Mouse (Mus musculus) embryonic facial prominence, embryonic 12.5 days (tissue): ENCODE data around the gene Tpmt. TPM values are rescaled to one million over a fixed set of nuclear protein-coding genes. Genes with fewer than 3 reads are reported as not detected.

Experiments used
- ATAC-seq: fragments of 200-750 bp; cut with Nextera tagmentation; 2 replicates; pipeline ENCODE4 v1.8.0; 2017; ENCODE audit not compliant: insufficient number of reproducible peaks, insufficient read depth, low FRiP score, low TSS enrichment
- H3K27ac ChIP-seq: fragments of 300-500 bp; sonication (generic); 2 replicates; pipeline ENCODE4 v1.5.1; 2016; ENCODE audit warnings: mild to moderate bottlenecking
- H3K27me3 ChIP-seq: fragments of 300-500 bp; sonication (generic); 2 replicates; pipeline ENCODE4 v1.6.1; 2016; ENCODE audit warnings: mild to moderate bottlenecking, moderate library complexity
- H3K36me3 ChIP-seq: fragments of 300-500 bp; sonication (generic); 2 replicates; pipeline ENCODE4 v1.6.1; 2016; ENCODE audit warnings: mild to moderate bottlenecking
- H3K4me1 ChIP-seq: fragments of 300-500 bp; sonication (generic); 2 replicates; pipeline ENCODE4 v1.6.1; 2016
- H3K4me2 ChIP-seq: fragments of 300-500 bp; sonication (generic); replicated peaks from 2 replicates; pipeline ENCODE4 v1.6.1; 2016; ENCODE audit warnings: mild to moderate bottlenecking, moderate library complexity
- H3K4me3 ChIP-seq: fragments of 300-500 bp; sonication (generic); 2 replicates; pipeline ENCODE4 v1.5.1; 2016; ENCODE audit warnings: mild to moderate bottlenecking
- H3K9ac ChIP-seq: fragments of 300-500 bp; sonication (generic); 2 replicates; pipeline ENCODE4 v1.6.1; 2016; ENCODE audit warnings: mild to moderate bottlenecking, moderate library complexity
- H3K9me3 ChIP-seq: fragments of 300-500 bp; sonication (generic); 2 replicates; pipeline ENCODE4 v1.6.1; 2016; ENCODE audit warnings: mild to moderate bottlenecking, moderate library complexity
- WGBS: fragments of 180-500 bp; shearing (Covaris S2); methylation state at CpG from one replicate; pipeline ENCODE4 v1.1.7; 2016; 5-methylcytosine and 5-hydroxymethylcytosine counted together
- polyA plus RNA-seq: library from polyadenylated mRNA; unstranded; fragments of >200 nt; fragmentation: Nextera tagmentation; extraction: Ambion mirVana; gene quantifications from 2 replicates; pipeline ENCODE4 v1.2.1, GENCODE M21; 2016

Gene Tpmt
- polyA plus RNA-seq, 1 experiment from 2014 or later: 25.5 TPM

DNA sequence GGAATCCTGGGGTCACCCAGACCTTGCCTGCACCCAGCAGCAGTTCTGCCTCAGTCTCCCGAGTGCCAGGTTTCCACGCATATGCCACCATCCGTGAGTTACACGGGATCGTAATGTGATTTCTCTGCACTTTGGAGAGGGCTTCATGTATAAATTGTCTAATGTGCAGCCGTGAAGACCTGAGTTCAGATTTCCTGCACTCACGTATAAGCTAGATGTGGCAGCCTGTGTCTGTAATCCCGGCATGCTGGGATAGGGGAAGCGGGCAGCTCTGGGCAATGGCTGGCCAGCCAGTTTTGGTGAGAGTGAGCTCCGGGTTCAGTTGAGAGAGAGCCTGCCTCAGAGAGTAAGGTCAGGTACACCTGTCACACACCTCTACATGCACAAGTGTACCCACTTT lies 22.0 kb upstream of the Tpmt start:
- Histone ChIP-seq H3K36me3 (peaks cover 16% of the 10 kb centered on the region), H3K4me3 (no peak overlapping the region), H3K4me2 (no peak overlapping the region), H3K27me3 (no peaks in the 10 kb centered on the region), H3K9me3 (no peaks in the 10 kb centered on the region), H3K27ac (no peak overlapping the region), H3K9ac (no peak overlapping the region), H3K4me1 (no peaks in the 10 kb centered on the region)
- ATAC-seq: no peak
- WGBS: 93% methylated on average over 10 of the region's 10 CpGs

DNA sequence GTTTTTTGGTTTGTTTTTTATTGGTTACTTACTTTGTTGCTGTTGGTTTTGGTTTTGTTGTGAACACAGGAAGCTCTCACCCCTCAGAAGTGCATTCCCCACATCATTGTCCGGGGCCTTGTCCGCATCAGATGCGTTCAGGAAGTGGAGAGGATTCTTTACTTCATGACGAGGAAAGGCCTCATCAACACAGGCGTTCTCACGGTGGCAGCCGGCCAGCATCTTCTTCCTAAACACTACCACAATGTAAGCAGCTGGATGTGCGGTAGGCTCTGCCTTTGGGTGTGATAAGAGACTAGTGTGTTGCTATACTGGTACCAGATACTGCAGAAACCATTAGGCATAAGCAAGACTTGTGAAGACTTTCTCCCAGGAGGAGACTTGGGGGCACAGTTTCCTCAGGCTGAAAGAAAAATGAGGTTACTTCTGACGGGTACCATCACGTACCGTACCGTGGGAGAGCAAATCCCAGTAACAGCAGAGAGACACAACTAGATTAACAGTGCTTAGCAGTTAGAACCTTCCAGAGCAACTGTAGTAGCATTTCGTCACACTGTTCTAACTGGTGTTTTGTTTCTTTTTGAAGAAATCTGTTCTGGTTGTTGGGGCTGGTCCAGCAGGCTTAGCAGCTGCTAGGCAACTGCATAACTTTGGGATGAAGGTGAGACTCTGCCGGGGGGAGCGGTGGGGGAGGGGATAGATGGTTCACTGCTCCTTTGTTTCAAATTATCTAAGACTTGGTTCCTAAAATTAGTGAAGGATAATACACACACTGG lies 19.6 kb upstream of the Tpmt start:
- no peaks in the 10 kb centered on the region for H3K4me1 ChIP-seq
- no peak overlapping the region for H3K4me2 ChIP-seq
- no peak overlapping the region for H3K27ac ChIP-seq
- no peak for ATAC-seq
- H3K4me3 ChIP-seq: no peak overlapping the region
- no peak overlapping the region for H3K9ac ChIP-seq
- WGBS: 83% methylated on average over 15 of the region's 15 CpGs
- peaks cover 26% of the 10 kb centered on the region for H3K36me3 ChIP-seq
- H3K27me3 ChIP-seq: no peaks in the 10 kb centered on the region
- no peaks in the 10 kb centered on the region for H3K9me3 ChIP-seq

DNA sequence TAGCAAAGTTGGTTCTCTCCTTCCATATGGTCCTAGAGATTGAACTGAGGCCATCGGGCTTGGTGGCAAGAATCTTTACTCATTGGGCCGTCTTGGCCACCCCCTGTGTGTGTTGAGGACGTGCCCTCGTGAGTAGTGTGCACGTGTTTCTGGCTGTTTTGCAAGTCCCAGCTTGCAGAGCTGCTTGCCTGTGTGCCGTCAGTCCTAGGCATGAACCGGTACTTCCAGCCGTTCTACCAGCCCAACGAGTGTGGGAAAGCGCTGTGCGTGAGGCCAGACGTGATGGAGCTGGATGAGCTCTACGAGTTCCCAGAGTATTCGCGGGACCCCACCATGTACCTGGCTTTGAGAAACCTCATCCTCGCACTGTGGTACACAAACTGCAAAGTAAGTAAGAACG lies 18.2 kb upstream of the Tpmt start:
- no peak overlapping the region for H3K9ac ChIP-seq
- ATAC-seq: no peak
- H3K9me3 ChIP-seq: no peaks in the 10 kb centered on the region
- no peak overlapping the region for H3K4me2 ChIP-seq
- H3K36me3 ChIP-seq: peaks cover 30% of the 10 kb centered on the region
- H3K27me3 ChIP-seq: no peaks in the 10 kb centered on the region
- H3K4me1 ChIP-seq: no peaks in the 10 kb centered on the region
- no peak overlapping the region for H3K4me3 ChIP-seq
- H3K27ac ChIP-seq: no peak overlapping the region
- WGBS: 91% methylated on average over 17 of the region's 17 CpGs

DNA sequence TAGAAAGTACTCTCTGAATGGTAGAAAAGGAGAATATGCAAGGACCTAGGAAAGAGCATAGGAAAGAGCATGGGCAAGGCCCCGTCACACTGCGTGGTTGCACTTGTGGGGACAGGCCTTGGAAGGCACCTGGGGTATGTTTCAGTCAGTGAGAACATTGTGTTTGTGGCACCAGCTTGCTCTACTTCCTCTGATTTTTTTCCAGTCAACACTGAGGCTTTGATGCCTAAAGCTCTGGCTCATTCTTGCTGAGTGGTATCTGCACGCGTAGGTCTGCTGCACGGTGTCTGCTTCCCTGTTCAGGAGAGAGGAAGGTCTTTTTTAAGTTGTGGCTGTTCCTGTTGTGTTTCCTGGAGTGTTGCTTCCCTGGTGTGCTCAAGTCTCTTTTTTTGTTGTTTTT lies 12.2 kb upstream of the Tpmt start:
- Histone ChIP-seq H3K4me3 (no peak overlapping the region), H3K27me3 (no peaks in the 10 kb centered on the region), H3K4me2 (no peak overlapping the region), H3K36me3 (peaks cover 31% of the 10 kb centered on the region), H3K9ac (no peak overlapping the region), H3K9me3 (no peaks in the 10 kb centered on the region), H3K4me1 (no peaks in the 10 kb centered on the region), H3K27ac (no peak overlapping the region)
- ATAC-seq: no peak
- 95% methylated on average over 5 of the region's 5 CpGs for WGBS

DNA sequence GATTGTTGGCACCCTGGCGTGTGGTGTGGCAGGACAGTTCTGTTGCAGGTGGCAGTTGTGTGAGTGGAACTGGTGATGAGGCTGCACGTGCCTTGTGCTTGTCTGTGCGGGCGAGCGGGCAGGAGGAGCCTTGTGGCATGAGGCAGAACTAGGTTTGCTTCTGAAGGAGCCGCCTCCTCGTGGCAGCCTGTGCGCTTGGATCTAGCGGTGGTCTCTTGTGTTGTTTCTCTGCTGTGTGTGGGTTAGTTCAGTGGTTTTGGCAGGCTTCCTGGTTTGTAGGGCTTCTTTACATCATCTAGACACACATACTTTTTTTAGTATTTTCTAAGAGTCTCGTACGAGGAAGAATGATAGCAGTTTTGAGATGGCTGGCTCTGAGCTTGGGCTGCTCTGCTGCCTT lies 11.6 kb upstream of the Tpmt start:
- WGBS: 94% methylated on average over 11 of the region's 11 CpGs
- Histone ChIP-seq H3K9me3 (no peaks in the 10 kb centered on the region), H3K4me2 (no peak overlapping the region), H3K27ac (no peak overlapping the region), H3K4me1 (no peaks in the 10 kb centered on the region), H3K9ac (no peak overlapping the region), H3K27me3 (no peaks in the 10 kb centered on the region), H3K36me3 (peaks cover 27% of the 10 kb centered on the region), H3K4me3 (no peak overlapping the region)
- no peak for ATAC-seq

DNA sequence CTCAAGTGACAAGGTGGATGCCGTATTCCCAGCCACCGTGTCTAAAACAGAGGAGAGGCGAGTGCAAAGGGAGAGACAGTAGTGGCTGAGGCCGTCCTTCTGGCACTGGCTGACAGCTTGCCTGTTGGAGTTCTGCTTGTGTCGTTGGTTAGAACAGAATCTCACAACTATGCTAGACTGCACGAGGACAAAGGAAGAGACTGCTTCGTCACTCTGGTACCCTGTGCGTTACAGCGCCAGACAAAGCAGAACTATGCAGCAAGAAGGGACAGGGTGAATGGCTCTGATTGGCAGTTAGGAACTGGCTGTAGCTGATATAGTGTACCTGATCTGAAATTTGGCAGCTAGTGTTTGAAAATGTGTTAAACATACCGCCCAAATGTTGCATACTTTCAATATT lies 9.4 kb upstream of the Tpmt start:
- no peak overlapping the region for H3K4me3 ChIP-seq
- WGBS: 72% methylated on average over 10 of the region's 10 CpGs
- no peak overlapping the region for H3K4me2 ChIP-seq
- no peak overlapping the region for H3K27ac ChIP-seq
- ATAC-seq: no peak
- no peak overlapping the region for H3K9ac ChIP-seq
- H3K36me3 ChIP-seq: peaks cover 33% of the 10 kb centered on the region
- no peaks in the 10 kb centered on the region for H3K9me3 ChIP-seq
- H3K27me3 ChIP-seq: no peaks in the 10 kb centered on the region
- H3K4me1 ChIP-seq: no peaks in the 10 kb centered on the region

DNA sequence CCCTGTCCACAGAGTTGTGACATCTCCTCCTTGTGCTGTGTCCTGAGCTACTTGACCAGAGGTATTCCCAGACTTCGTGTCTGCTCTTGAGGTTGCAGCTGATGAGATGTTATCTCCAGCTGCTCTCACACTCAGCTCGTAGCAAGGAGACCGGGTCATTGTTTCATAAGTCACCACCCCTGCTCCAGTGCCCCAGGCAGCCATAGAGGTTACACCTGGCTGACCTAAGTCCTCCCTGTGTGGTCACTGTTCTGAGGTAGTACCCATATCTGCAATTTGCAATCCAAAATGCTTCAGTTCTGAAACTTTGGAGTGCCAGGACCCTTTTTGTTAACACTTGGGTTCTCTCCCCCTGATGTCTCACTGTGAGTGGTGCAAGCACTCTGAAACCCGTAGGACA lies 5.5 kb upstream of the Tpmt start:
- H3K9me3 ChIP-seq: no peaks in the 10 kb centered on the region
- no peak overlapping the region for H3K4me3 ChIP-seq
- ATAC-seq: no peak
- no peaks in the 10 kb centered on the region for H3K4me1 ChIP-seq
- no peak overlapping the region for H3K9ac ChIP-seq
- 78% methylated on average over 4 of the region's 4 CpGs for WGBS
- no peak overlapping the region for H3K27ac ChIP-seq
- no peaks in the 10 kb centered on the region for H3K27me3 ChIP-seq
- H3K4me2 ChIP-seq: no peak overlapping the region
- peaks cover 26% of the 10 kb centered on the region for H3K36me3 ChIP-seq

DNA sequence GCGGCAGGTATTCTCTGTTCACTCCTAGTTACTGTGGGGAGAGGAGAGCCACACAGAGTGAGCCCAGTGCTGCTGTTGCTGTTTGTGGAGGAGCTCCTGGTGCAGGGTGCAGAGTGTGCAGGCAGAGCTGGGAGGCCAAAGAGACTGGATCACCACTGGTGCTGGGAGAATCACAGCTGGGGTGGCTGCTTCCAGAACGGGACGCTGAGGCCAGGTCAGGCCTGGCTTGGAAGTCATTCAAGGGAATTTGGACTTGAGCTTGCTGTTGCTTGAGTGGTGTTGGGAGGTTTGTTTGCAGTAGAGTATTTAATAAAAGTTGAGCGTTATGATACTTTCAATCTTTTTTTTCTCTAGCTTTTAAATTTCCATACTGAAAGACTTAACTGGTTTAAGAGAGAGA lies 3.5 kb upstream of the Tpmt start:
- H3K4me3 ChIP-seq: no peak overlapping the region
- no peaks in the 10 kb centered on the region for H3K27me3 ChIP-seq
- no peak overlapping the region for H3K4me2 ChIP-seq
- H3K27ac ChIP-seq: no peak overlapping the region
- H3K9me3 ChIP-seq: no peaks in the 10 kb centered on the region
- no peak for ATAC-seq
- no peak overlapping the region for H3K9ac ChIP-seq
- peaks cover 4% of the 10 kb centered on the region; the same call in 1 of the 2 replicates for H3K4me1 ChIP-seq
- WGBS: 88% methylated on average over 4 of the region's 4 CpGs
- peaks cover 23% of the 10 kb centered on the region for H3K36me3 ChIP-seq

DNA sequence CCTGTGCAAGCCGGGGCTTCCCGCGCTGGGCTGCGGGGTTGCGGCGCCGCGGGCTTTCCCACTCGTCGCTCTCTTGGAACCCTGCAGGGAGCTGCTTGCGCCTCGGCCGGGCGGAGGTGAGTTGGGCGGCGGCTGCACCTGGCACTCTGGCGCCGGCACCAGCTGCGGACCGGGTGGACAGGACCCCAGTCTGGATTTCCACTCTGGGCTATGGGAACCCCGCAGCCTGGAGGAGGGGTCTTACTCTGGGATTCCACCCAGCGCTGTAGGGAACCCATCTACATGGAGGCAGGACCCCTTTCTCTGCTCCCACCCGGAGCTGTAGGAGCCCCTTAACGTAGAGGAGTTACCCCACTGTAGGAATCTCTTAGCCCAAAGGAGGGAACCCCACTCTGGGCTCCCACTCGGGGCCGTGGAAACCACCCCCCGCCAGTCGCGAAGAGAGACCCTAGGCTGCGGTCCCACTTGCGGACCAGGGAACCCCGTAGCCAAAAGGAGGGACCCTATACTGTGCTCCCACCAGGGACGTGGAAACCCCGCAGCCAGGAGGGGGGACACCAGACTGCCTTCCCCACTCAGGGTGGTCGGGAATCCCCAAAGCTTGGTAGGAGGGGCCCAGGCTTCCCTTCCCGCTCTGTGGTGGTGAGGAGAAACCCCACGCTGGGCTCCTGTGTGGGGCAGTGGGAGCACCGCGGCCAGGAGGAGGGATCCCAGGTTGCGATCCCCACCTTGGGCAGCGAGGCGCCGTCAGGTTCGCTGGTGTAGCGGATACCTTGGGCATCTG lies 512 bp downstream of the Tpmt start:
- ATAC-seq: peak; percentile 25; the same call in 1 of the 2 replicates
- peaks cover 5% of the 10 kb centered on the region for H3K36me3 ChIP-seq
- no peaks in the 10 kb centered on the region for H3K27me3 ChIP-seq
- peak overlapping the region; percentile 79 for H3K9ac ChIP-seq
- peak overlapping the region; percentile 42; the same call in 1 of the 2 replicates for H3K27ac ChIP-seq
- H3K9me3 ChIP-seq: no peaks in the 10 kb centered on the region
- H3K4me3 ChIP-seq: peak overlapping the region; percentile 90
- H3K4me1 ChIP-seq: peaks cover 4% of the 10 kb centered on the region; the same call in 1 of the 2 replicates
- WGBS: 1% methylated on average over 45 of the region's 45 CpGs
- H3K4me2 ChIP-seq: peak overlapping the region; percentile 99

DNA sequence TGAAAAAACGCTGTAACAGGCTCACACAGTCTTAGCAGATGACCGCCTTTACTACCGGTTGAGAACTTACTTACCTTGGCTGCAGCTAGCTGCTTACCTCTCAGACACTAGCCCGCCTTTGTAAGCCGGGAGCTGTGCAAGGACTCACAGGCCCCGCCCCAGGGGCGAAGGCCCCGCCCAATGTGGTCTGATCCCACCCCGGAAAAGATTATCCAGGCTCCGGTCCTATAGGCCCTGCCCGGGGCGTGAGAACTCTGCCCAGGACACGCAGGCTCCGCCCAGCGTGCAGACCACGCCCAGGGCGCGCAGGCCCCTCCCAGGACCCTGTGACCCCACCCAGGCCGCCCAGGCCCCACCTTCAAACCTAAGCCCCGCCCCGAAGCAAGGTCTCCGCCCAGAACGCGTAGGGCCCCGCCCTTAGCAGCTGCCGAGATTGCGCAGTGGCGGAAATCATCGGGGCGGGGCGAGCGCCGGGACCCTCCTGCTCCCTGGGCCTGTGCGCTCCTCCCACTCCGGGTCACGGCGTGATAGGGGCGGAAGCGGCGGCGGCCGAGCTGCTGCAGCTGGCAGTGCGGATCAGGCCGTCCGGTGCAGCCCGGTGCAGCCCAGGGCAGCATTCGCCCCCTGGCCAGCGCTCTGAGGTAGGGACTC lies 1.4 kb downstream of the Tpmt start, which contains the start of gene Kdm1b:
TSS of gene Kdm1b (plus strand) at position 470 of the 651 bp plus-strand sequence.
- no peaks in the 10 kb centered on the region for H3K27me3 ChIP-seq
- no peaks in the 10 kb centered on the region for H3K36me3 ChIP-seq
- peak within 1 kb of the TSS; percentile 90 for H3K4me3 ChIP-seq
- H3K4me1 ChIP-seq: peaks cover 4% of the 10 kb centered on the region; the same call in 1 of the 2 replicates
- H3K4me2 ChIP-seq: peak within 1 kb of the TSS; percentile 99
- no peaks in the 10 kb centered on the region for H3K9me3 ChIP-seq
- peak; percentile 93 for ATAC-seq
- peak within 1 kb of the TSS; percentile 42 for H3K27ac ChIP-seq
- peak within 1 kb of the TSS; percentile 79 for H3K9ac ChIP-seq
- under 1% methylated on average over 48 of the region's 48 CpGs for WGBS

DNA sequence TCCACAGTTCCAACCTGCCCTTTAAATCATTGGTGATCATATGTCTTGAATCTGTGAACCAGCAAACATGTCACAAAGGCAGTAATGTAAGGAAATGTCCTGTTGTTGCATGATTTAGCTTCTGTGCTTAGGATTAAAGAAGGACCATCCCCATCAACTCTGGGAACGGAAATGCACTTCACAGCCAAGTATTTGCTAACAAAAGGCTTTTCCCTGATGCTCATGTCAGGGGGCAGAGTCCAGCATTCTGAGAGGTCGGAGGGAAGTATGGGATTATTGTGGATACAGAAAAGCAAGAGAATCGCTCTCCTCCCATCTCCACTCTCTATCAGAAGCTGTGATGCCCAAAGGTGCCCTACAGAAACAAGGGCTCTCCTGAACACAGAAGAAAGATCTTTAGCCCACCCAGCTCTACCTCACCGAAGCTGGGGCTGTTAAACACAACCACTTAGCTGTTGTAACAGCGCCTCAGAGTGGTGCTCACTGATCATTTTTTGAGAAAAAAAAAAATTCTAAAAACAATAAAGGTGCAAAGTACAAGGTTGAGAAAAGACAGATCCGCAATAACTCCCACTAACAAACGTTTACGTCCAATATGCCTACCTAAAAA lies 2.4 kb downstream of the Tpmt start:
- 59% methylated on average over 8 of the region's 8 CpGs for WGBS
- Histone ChIP-seq H3K27ac (no peak overlapping the region), H3K36me3 (no peaks in the 10 kb centered on the region), H3K27me3 (no peaks in the 10 kb centered on the region), H3K9me3 (no peaks in the 10 kb centered on the region), H3K4me2 (peak overlapping the region; percentile 99; the same call in 1 of the 2 replicates), H3K9ac (no peak overlapping the region), H3K4me3 (no peak overlapping the region), H3K4me1 (peaks cover 4% of the 10 kb centered on the region; the same call in 1 of the 2 replicates)
- ATAC-seq: no peak
